Mouse (Mus musculus) retina, postnatal 7 days (tissue): ENCODE results near the gene Usp45.
A peak's percentile ranks its signal among the peaks of the same experiment; 100 is the strongest.
"Not testable (repeated sequence)": the region's sequence is repeated elsewhere in the genome, so short reads cannot be mapped to it uniquely, and the experiment has no call there.

Experiments
- DNase-seq: peaks from one replicate; pipeline ENCODE4 v3.0.0-alpha.2; 2012; ENCODE audit warnings: low read depth, low spot score

The Usp45 gene

GRCm38 (mm10) chr4:21766863-21767304, at the start of gene Usp45, which contains the start of gene Tstd3:
Gene Usp45 (plus strand): TSS chr4:21767156.
Gene Tstd3 (minus strand): TSS chr4:21767212.
- peak; percentile 53 for DNase-seq

GRCm38 (mm10) chr4:21722752-21723334, 44.1 kb upstream of the Usp45 start:
- no peak for DNase-seq

- DNase-seq, result peak; percentile 21
These were observed 39.9 kb upstream of the Usp45 start for GRCm38 (mm10) chr4:21726912-21727614.

GRCm38 (mm10) chr4:21727615-21728165, 39.3 kb upstream of the Usp45 start, which contains the start of gene Ccnc:
Gene Ccnc (plus strand): TSS chr4:21727701.
- DNase-seq, result peak; percentile 80

- DNase-seq, result no peak
These were observed 27.8 kb upstream of the Usp45 start for GRCm38 (mm10) chr4:21739169-21739568.

- not testable (repeated sequence) for DNase-seq
These were observed 22.8 kb upstream of the Usp45 start for GRCm38 (mm10) chr4:21744142-21744541.

- no peak for DNase-seq
These were observed 21.2 kb upstream of the Usp45 start for GRCm38 (mm10) chr4:21745723-21746122.

GRCm38 (mm10) chr4:21755123-21755789, 11.7 kb upstream of the Usp45 start:
- no peak for DNase-seq

- no peak for DNase-seq
These were observed 8.1 kb upstream of the Usp45 start for GRCm38 (mm10) chr4:21758860-21759259.

- DNase-seq, result no peak
These were observed 5.4 kb upstream of the Usp45 start for GRCm38 (mm10) chr4:21761416-21762160.

GRCm38 (mm10) chr4:21763827-21764226, 3.1 kb upstream of the Usp45 start:
- no peak for DNase-seq

GRCm38 (mm10) chr4:21766171-21766862, 639 bp upstream of the Usp45 start:
- DNase-seq, result no peak

GRCm38 (mm10) chr4:21771064-21771463, 4.1 kb downstream of the Usp45 start:
- DNase-seq, result no peak

- no peak for DNase-seq
These were observed 5.3 kb downstream of the Usp45 start for GRCm38 (mm10) chr4:21772306-21772705.

GRCm38 (mm10) chr4:21776091-21776945, 9.4 kb downstream of the Usp45 start:
- DNase-seq, result peak; percentile 84

- DNase-seq, result no peak
These were observed 9.9 kb downstream of the Usp45 start for GRCm38 (mm10) chr4:21776946-21777265.

GRCm38 (mm10) chr4:21780816-21781726, 14.1 kb downstream of the Usp45 start:
- no peak for DNase-seq

GRCm38 (mm10) chr4:21786268-21786667, 19.3 kb downstream of the Usp45 start:
- no peak for DNase-seq

GRCm38 (mm10) chr4:21788903-21789302, 21.9 kb downstream of the Usp45 start:
- DNase-seq, result no peak
